Comparison of ENCODE assay signal across 8 mouse cellular contexts in genomic region chr1:127487161-127487560, GRCm38 (mm10).
A peak's percentile ranks its signal among the peaks of the same experiment; 100 is the strongest.
DNase-seq lines count a peak whose midpoint lies in the region; ATAC-seq and TF ChIP-seq lines count a peak whose summit lies in the region.
"Had no signal": no experiment of that assay in that cellular context is flagged by ENCODE, and none has a peak within 500 bp of the region (broad histone marks: within the 10 kb centered on the region; RNA-seq: fewer than 3 reads in every experiment).

No protein-coding gene starts in this region.

- H3K9me3 ChIP-seq in intestine, postnatal 0 days (ENCODE audit: control insufficient read depth): no peaks in the 10 kb centered on the region
- no peaks in the 10 kb centered on the region for H3K9me3 ChIP-seq in intestine, embryonic 15.5 days
- no peaks in the 10 kb centered on the region for H3K9me3 ChIP-seq in liver, embryonic 14.5 days (ENCODE audit: control insufficient read depth, low read length)
- H3K9me3 ChIP-seq: limb, embryonic 15.5 days had no signal

- no peak for TF ChIP-seq EP300 in liver, embryonic 14.5 days (IDR thresholded peaks at IDR 0.05; ENCODE audit: low read depth)

- WGBS in intestine, postnatal 0 days: 87% methylated on average over 4 of the region's 4 CpGs
- 83% methylated on average over 4 of the region's 4 CpGs for WGBS in intestine, embryonic 15.5 days
- 65% methylated on average over 4 of the region's 4 CpGs for WGBS in liver, embryonic 14.5 days (ENCODE audit: insufficient replicate concordance)

- no peaks in the 10 kb centered on the region for H3K27me3 ChIP-seq in intestine, postnatal 0 days (replicated peaks; ENCODE audit: control insufficient read depth, insufficient read depth, low read length)
- H3K27me3 ChIP-seq in intestine, embryonic 15.5 days (replicated peaks): no peaks in the 10 kb centered on the region
- H3K27me3 ChIP-seq in liver, embryonic 14.5 days (ENCODE audit: control insufficient read depth, insufficient read depth, low read length): no peaks in the 10 kb centered on the region
- H3K27me3 ChIP-seq: limb, embryonic 15.5 days had no signal

- no peaks in the 10 kb centered on the region for H3K4me1 ChIP-seq in intestine, postnatal 0 days (replicated peaks; ENCODE audit: control insufficient read depth, insufficient read depth, low read length)
- no peaks in the 10 kb centered on the region for H3K4me1 ChIP-seq in intestine, embryonic 15.5 days (replicated peaks)
- H3K4me1 ChIP-seq in liver, embryonic 14.5 days (replicated peaks; ENCODE audit: control insufficient read depth in 2 of 2, insufficient read depth in 2 of 2, low read length in 1 of 2): no peaks in the 10 kb centered on the region
- H3K4me1 ChIP-seq: limb, embryonic 15.5 days had no signal

- no peak overlapping the region for H3K9ac ChIP-seq in intestine, postnatal 0 days (ENCODE audit: low read depth, low read length)
- no peak overlapping the region for H3K9ac ChIP-seq in intestine, embryonic 15.5 days
- H3K9ac ChIP-seq in liver, embryonic 14.5 days (replicated peaks): no peak overlapping the region
- H3K9ac ChIP-seq: limb, embryonic 15.5 days had no signal

- no peak overlapping the region for H3K4me3 ChIP-seq in intestine, postnatal 0 days (ENCODE audit: low read depth, low read length)
- H3K4me3 ChIP-seq in intestine, embryonic 15.5 days (replicated peaks): no peak overlapping the region
- H3K4me3 ChIP-seq in liver, embryonic 14.5 days (ENCODE audit: insufficient read depth in 1 of 2, low read depth in 2 of 2, low read length in 2 of 2): no peak overlapping the region
- H3K4me3 ChIP-seq: limb, embryonic 15.5 days had no signal

- H3K4me2 ChIP-seq in intestine, postnatal 0 days (replicated peaks; ENCODE audit: low read depth): no peak overlapping the region
- no peak overlapping the region for H3K4me2 ChIP-seq in intestine, embryonic 15.5 days (replicated peaks)
- H3K4me2 ChIP-seq in liver, embryonic 14.5 days (ENCODE audit: low read depth): no peak overlapping the region
- H3K4me2 ChIP-seq: limb, embryonic 15.5 days had no signal

- no peak for ATAC-seq in intestine, postnatal 0 days
- no peak for ATAC-seq in intestine, embryonic 15.5 days
- ATAC-seq in liver, embryonic 14.5 days (ENCODE audit: insufficient read depth): no peak

- DNase-seq in 416B (ENCODE audit: low read depth): peak; percentile 22
- peak; percentile 74 to 75 for DNase-seq in B cell, adult 2 months
- peak; percentile 59 for DNase-seq in brain, adult 2 months (ENCODE audit: low read depth, low spot score)
- no peak for DNase-seq in liver, embryonic 14.5 days (ENCODE audit: low read depth in 3 of 3, low spot score in 3 of 3)
- DNase-seq in thymus, postnatal 14 days: peak; percentile 78

- peaks cover 15% of the 10 kb centered on the region for H3K36me3 ChIP-seq in intestine, postnatal 0 days (ENCODE audit: control insufficient read depth, insufficient read depth)
- no peaks in the 10 kb centered on the region for H3K36me3 ChIP-seq in intestine, embryonic 15.5 days
- no peaks in the 10 kb centered on the region for H3K36me3 ChIP-seq in liver, embryonic 14.5 days (replicated peaks; ENCODE audit: control insufficient read depth, insufficient read depth, low read depth)

- TF ChIP-seq CTCF in intestine, postnatal 0 days (IDR thresholded peaks at IDR 0.05; ENCODE audit: low read depth): peak; percentile 68
- TF ChIP-seq CTCF in liver, embryonic 14.5 days (IDR thresholded peaks at IDR 0.05; ENCODE audit: low read depth): peak; percentile 70

- no peak overlapping the region for H3K27ac ChIP-seq in intestine, postnatal 0 days (ENCODE audit: low read depth, low read length)
- no peak overlapping the region for H3K27ac ChIP-seq in intestine, embryonic 15.5 days
- H3K27ac ChIP-seq in liver, embryonic 14.5 days: no peak overlapping the region
- H3K27ac ChIP-seq: limb, embryonic 15.5 days had no signal

Comparison
In these comparisons a context has a peak if more than half of its experiments do, and no peak if none do; other contexts are left out.
1. DNase-seq: peak in 416B (single experiment), B cell, adult 2 months (2 of 2), brain, adult 2 months (single experiment) and thymus, postnatal 14 days (single experiment); none in liver, embryonic 14.5 days (0 of 3).